ENCODE assay signal across 20 mouse cellular contexts in the genomic region with DNA sequence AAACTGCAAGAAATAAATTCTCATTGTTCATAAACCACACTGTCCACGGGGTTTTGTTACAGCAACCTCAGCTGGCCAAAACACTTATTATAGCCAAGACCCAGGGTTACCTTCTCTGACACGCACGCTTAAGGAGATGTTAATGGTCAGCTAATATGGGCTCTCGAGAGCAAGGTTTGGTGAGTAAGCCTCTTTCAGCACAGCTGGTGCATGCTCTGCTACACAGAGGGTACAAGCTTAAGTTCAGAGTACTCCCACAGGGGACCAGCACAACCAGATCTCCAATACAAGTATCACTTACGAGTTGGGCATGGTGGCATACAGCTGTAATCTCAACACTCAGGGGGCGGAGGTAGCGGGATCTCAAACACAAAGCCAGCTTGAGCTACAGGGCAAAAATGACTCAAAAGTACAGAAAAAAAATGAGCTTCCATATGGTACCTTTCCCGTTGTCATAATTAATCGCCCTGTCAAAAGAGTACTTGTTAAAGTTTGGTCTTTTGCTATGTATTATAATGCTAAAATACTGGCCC. TPM values are rescaled to one million over a fixed set of nuclear protein-coding genes. Genes with fewer than 3 reads are reported as not detected.
"Had no signal": no experiment of that assay in that cellular context is flagged by ENCODE, and none has a peak within 500 bp of the region (broad histone marks: within the 10 kb centered on the region; RNA-seq: fewer than 3 reads in every experiment).

No protein-coding gene starts in this region.

- ATAC-seq: inflammation-experienced regulatory T-cells, adult 6 months; intestine, embryonic 16.5 days; liver, postnatal 0 days; lung, postnatal 0 days; midbrain, embryonic 15.5 days had no signal

- H3K27ac ChIP-seq: limb, embryonic 12.5 days; limb, embryonic 15.5 days; liver, embryonic 14.5 days; macrophage; midbrain, embryonic 12.5 days; midbrain, embryonic 15.5 days; neural tube, embryonic 13.5 days; stomach, embryonic 15.5 days had no signal

- H3K27me3 ChIP-seq: limb, embryonic 12.5 days; limb, embryonic 15.5 days; midbrain, embryonic 12.5 days; midbrain, embryonic 15.5 days; neural tube, embryonic 13.5 days; stomach, embryonic 15.5 days had no signal

- H3K4me2 ChIP-seq: limb, embryonic 12.5 days; limb, embryonic 15.5 days; liver, embryonic 11.5 days; lung, embryonic 14.5 days; midbrain, embryonic 12.5 days; midbrain, embryonic 15.5 days; neural tube, embryonic 13.5 days; stomach, embryonic 15.5 days had no signal

- H3K4me3 ChIP-seq: limb, embryonic 12.5 days; limb, embryonic 15.5 days; midbrain, embryonic 12.5 days; midbrain, embryonic 15.5 days; neural tube, embryonic 13.5 days; stomach, embryonic 15.5 days had no signal

- H3K9me3 ChIP-seq: limb, embryonic 12.5 days; limb, embryonic 15.5 days; midbrain, embryonic 12.5 days; midbrain, embryonic 15.5 days; neural tube, embryonic 13.5 days; stomach, embryonic 15.5 days had no signal

- H3K36me3 ChIP-seq: limb, embryonic 12.5 days; limb, embryonic 15.5 days; midbrain, embryonic 12.5 days; midbrain, embryonic 15.5 days; neural tube, embryonic 13.5 days; stomach, embryonic 15.5 days had no signal

- DNase-seq: kidney, adult 18-20 months; kidney, postnatal 10 days; kidney, postnatal 4 days; left cerebral cortex, postnatal 4 days; liver, postnatal 0 days; lung, embryonic 14.5 days; retina, postnatal 1 day; thymus, postnatal 25 days had no signal

- H3K4me1 ChIP-seq: limb, embryonic 12.5 days; limb, embryonic 15.5 days; midbrain, embryonic 15.5 days; stomach, embryonic 15.5 days had no signal

- H3K9ac ChIP-seq: limb, embryonic 12.5 days; limb, embryonic 15.5 days; liver, embryonic 14.5 days; liver, postnatal 0 days; lung, embryonic 14.5 days; midbrain, embryonic 12.5 days; midbrain, embryonic 15.5 days; neural tube, embryonic 13.5 days; stomach, embryonic 15.5 days had no signal

RNA-seq across cellular contexts. Expression of gene Ankrd33b, which starts 39.4 kb away (rescaled TPM):
- polyA plus RNA-seq: inflammation-experienced regulatory T-cells, adult 6 months had no signal
